Mouse (Mus musculus): ENCODE measurements around the gene Rbks.

DNA sequence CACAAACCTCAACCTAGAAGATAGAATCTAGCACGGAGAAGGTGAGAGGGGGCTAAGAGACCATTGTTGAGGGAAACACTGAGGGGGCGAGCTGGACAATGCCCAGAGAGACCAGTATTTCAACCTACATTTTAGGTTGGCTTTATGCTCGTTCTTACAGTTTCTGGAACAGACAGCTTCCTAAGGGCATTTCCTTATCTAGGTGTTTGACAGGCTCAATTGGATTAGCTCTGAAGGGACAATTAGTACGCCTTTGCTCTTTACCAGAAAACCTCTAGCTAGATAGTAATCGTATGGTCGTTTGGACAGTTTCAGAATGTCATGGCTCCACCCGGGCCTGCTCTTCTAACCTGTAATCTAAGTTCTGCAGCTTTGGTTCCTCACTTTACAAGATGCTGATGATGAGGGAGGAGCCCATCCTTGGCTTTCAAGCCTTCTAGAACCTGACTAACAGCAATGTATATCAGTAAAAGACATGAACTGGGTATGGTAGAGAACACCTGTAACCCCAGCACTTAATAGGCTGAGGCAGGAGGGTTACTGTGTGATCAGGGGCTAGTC is 96.2 kb downstream of the Rbks start:
- no peak for TF ChIP-seq MAFK (IDR thresholded peaks at IDR 0.05; ENCODE audit: insufficient read depth, low read depth, low read length)
- TF ChIP-seq CHD2 (IDR thresholded peaks at IDR 0.05; ENCODE audit: low read depth, low read length) = no peak
- no peak for TF ChIP-seq ZNF384 (IDR thresholded peaks at IDR 0.05; ENCODE audit: low read depth, low read length)
- no peak for TF ChIP-seq HCFC1 (IDR thresholded peaks at IDR 0.05; ENCODE audit: borderline replicate concordance, insufficient read depth, low read length)
- TF ChIP-seq ZC3H11A (IDR thresholded peaks at IDR 0.05; ENCODE audit: borderline replicate concordance, low read depth, low read length) = no peak
